In the genomic region with DNA sequence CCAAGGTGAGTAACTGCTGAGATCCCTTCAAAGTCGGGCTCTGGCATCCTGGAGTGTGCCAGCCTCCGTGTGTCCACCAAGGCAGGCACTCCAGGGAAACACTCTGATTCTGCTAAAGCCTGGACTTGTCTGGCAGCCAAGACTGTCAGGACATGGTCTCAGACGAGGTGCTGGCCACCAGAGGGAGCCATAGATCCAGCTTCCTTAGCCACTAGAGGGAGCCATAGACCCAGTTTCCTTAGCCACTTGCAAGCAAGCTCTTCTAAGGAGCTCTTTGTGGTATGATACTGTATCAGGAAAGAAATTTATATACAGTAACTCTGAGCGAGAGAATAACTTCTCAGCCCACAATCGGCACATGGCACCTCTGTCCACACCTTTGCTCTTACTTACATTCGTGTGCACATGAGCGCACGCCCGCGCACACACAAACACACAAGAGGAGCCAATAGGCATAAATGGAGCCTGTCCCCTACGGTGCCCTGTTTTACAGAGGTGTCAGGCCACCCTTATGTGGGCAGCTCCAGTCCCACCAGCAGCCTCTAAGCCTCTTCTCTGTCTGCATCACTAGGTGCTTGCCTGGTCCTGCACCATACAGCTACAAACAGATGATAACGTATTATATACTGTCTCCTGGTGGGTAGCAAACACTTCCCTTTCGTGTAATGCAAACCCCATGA, we compare ENCODE assay signal across 8 mouse cellular contexts. TPM values are rescaled to one million over a fixed set of nuclear protein-coding genes. Genes with fewer than 3 reads are reported as not detected.
DNase-seq lines count a peak whose midpoint lies in the region; ATAC-seq and TF ChIP-seq lines count a peak whose summit lies in the region.

No protein-coding gene starts in this region.

- H3K4me2 ChIP-seq in heart, embryonic 12.5 days, result no peak overlapping the region
- no peak overlapping the region for H3K4me2 ChIP-seq in kidney, embryonic 16.5 days (replicated peaks; ENCODE audit: low read depth, low read length)
- peak overlapping the region; percentile 55 for H3K4me2 ChIP-seq in myocyte (ENCODE audit: low read depth)

- peaks cover 88% of the 10 kb centered on the region for H3K79me2 ChIP-seq in myocyte (ENCODE audit: control insufficient read depth, insufficient read depth)

- H3K9me3 ChIP-seq in heart, embryonic 12.5 days (replicated peaks), result no peaks in the 10 kb centered on the region
- H3K9me3 ChIP-seq in kidney, embryonic 16.5 days (ENCODE audit: low read length), result no peaks in the 10 kb centered on the region

- WGBS in heart, embryonic 12.5 days, result 46% methylated on average over 13 of the region's 13 CpGs
- 44% methylated on average over 13 of the region's 13 CpGs for WGBS in kidney, embryonic 16.5 days

- H3K4me1 ChIP-seq in heart, embryonic 12.5 days (replicated peaks), result peaks cover 64% of the 10 kb centered on the region
- peaks cover 70% of the 10 kb centered on the region for H3K4me1 ChIP-seq in kidney, embryonic 16.5 days (ENCODE audit: insufficient read depth, low read length)

- 0 out of 2 replicates have a peak overlapping the region, but pooled peaks have one; percentile 4 for H3K9ac ChIP-seq in heart, embryonic 12.5 days
- H3K9ac ChIP-seq in kidney, embryonic 16.5 days (replicated peaks; ENCODE audit: low read length), result peak overlapping the region; percentile 41; the same call in 1 of the 2 replicates

- peak; percentile 73 for ATAC-seq in erythroid progenitor cell, adult 5-6 weeks (replicated peaks; ENCODE audit: low FRiP score, poor library complexity, severe bottlenecking)
- ATAC-seq in heart, embryonic 12.5 days (ENCODE audit: insufficient number of reproducible peaks, low FRiP score), result peak; percentile 13; the same call in 1 of the 2 replicates
- peak; percentile 55 for ATAC-seq in kidney, embryonic 16.5 days (ENCODE audit: low FRiP score, low TSS enrichment)

- peak overlapping the region; percentile 57 for H3K27ac ChIP-seq in heart, embryonic 12.5 days (ENCODE audit: poor library complexity, severe bottlenecking)
- peak overlapping the region; percentile 83 for H3K27ac ChIP-seq in kidney, embryonic 16.5 days (ENCODE audit: low read length)

- peak; percentile 100 for TF ChIP-seq CTCF in brain, embryonic 14.5 days (IDR thresholded peaks at IDR 0.05; ENCODE audit: borderline replicate concordance, extremely low read depth, insufficient read depth, insufficient read length)

- no peak overlapping the region for H3K4me3 ChIP-seq in heart, embryonic 12.5 days
- H3K4me3 ChIP-seq in kidney, embryonic 16.5 days (ENCODE audit: low read length), result no peak overlapping the region
- no peak overlapping the region for H3K4me3 ChIP-seq in myocyte

- H3ac ChIP-seq in myocyte (ENCODE audit: control insufficient read depth, insufficient read length), result no peak overlapping the region

- H3K36me3 ChIP-seq in heart, embryonic 12.5 days, result no peaks in the 10 kb centered on the region
- no peaks in the 10 kb centered on the region for H3K36me3 ChIP-seq in kidney, embryonic 16.5 days (ENCODE audit: insufficient read depth, low read length)
- H3K36me3 ChIP-seq in myocyte (ENCODE audit: control insufficient read depth, insufficient read depth), result no peaks in the 10 kb centered on the region

- no peak for TF ChIP-seq POLR2A in brain, embryonic 14.5 days (IDR thresholded peaks at IDR 0.05; ENCODE audit: borderline replicate concordance, extremely low read depth, insufficient read depth, insufficient read length, poor library complexity, severe bottlenecking)
- TF ChIP-seq POLR2A in myocyte (IDR thresholded peaks at IDR 0.05; ENCODE audit: insufficient read length, low read depth), result peak; percentile 8

- H3K27me3 ChIP-seq in heart, embryonic 12.5 days (replicated peaks), result no peaks in the 10 kb centered on the region
- no peaks in the 10 kb centered on the region for H3K27me3 ChIP-seq in kidney, embryonic 16.5 days (ENCODE audit: insufficient read depth, low read length)
- no peaks in the 10 kb centered on the region for H3K27me3 ChIP-seq in myocyte (ENCODE audit: control insufficient read depth, insufficient read depth, insufficient read length)

- DNase-seq in CD4-positive helper T cell, adult 2 months (ENCODE audit: low read depth, low spot score), result peak; percentile 76
- peak; percentile 98 for DNase-seq in brain, embryonic 14.5 days (ENCODE audit: low read depth)
- peak; percentile 87 for DNase-seq in liver
- peak; percentile 86 to 94 for DNase-seq in spleen, postnatal 4 days (ENCODE audit: low spot score in 2 of 2)

TF ChIP-seq in myocyte, 11 proteins besides CTCF, POLR2A, EP300 and RAD21:
- no peak for TF ChIP-seq E2F4 (IDR thresholded peaks at IDR 0.05; ENCODE audit: insufficient read depth)
- no peak for TF ChIP-seq POLR2AphosphoS2 (IDR thresholded peaks at IDR 0.05; ENCODE audit: insufficient read length, low read depth)
- TF ChIP-seq TCF3 (IDR thresholded peaks at IDR 0.05; ENCODE audit: insufficient read length, low read depth), result no peak

RNA-seq across cellular contexts. Expression of a gene that starts 35.6 kb away (rescaled TPM):
- 24.5 and 45.2 TPM in 2 replicates for polyA plus RNA-seq in brain, embryonic 14.5 days (2012; rRNA removed)
- total RNA-seq in erythroid progenitor cell, adult 5-6 weeks (2015; ENCODE audit: low replicate concordance), result not detected in 2 replicates
- total RNA-seq in erythroid progenitor cell, adult 5-6 weeks (2017; ENCODE audit: low replicate concordance), result 0.26 TPM in 1 of 2 replicates, not detected in the other
- 271 and 284 TPM in 2 replicates for polyA plus RNA-seq in heart, embryonic 12.5 days (2016; fragmentation: Nextera tagmentation; extraction: Ambion mirVana)
- polyA plus RNA-seq in kidney, embryonic 16.5 days (2015; fragmentation: Nextera tagmentation; extraction: Ambion mirVana), result 255 and 257 TPM in 2 replicates
- 402 TPM for polyA plus RNA-seq in myocyte (2012; fragmentation: generic; extraction: Trizol)

Comparison
In these comparisons a context has a peak if more than half of its experiments do, and no peak if none do; other contexts are left out.
1. ATAC-seq: peak in every context shown above with its lines; median percentile 73 in erythroid progenitor cell, adult 5-6 weeks; 55 in kidney, embryonic 16.5 days; 13 in heart, embryonic 12.5 days.